Mouse (Mus musculus): Measurements from ENCODE around the gene Sf3b1. TPM values are rescaled to one million over a fixed set of nuclear protein-coding genes. Genes with fewer than 3 reads are reported as not detected.
A peak's percentile ranks its signal among the peaks of the same experiment; 100 is the strongest.
"Not testable (repeated sequence)": the region's sequence is repeated elsewhere in the genome, so short reads cannot be mapped to it uniquely, and the experiment has no call there.

Gene Sf3b1
- polyA plus RNA-seq, 1 experiment from 2014 or later, result 395 TPM

DNA sequence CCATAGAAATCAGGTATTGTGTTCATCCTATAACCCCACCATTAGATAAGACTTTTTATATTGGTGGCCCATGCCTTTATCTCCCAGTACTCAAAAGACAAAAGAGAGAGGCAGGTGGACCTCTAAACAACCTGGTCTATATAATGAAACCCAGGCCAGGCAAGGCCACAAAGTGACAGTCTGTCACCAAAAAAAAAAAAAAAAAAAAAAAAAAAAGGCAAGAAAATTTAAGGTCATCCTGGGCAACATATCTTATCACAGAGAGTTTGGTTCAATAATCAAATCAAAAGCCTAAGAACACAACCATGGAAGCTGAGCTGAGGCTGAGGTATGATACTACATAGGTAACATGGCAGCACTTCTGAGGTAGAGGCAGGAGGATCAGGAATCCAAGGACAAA, 5.4 kb downstream of the Sf3b1 start:
- no peak for DNase-seq
- H3K27ac ChIP-seq (replicated peaks; ENCODE audit: low read depth, low read length), result no peak overlapping the region
- H3K4me3 ChIP-seq (replicated peaks; ENCODE audit: low read depth, low read length), result no peak overlapping the region
- H3K9me3 ChIP-seq (ENCODE audit: control insufficient read depth, low read length), result no peaks in the 10 kb centered on the region
- H3K4me1 ChIP-seq (ENCODE audit: control insufficient read depth, insufficient read depth, low read length), result peaks cover 12% of the 10 kb centered on the region
- no peak for ATAC-seq (ENCODE audit: low FRiP score, low TSS enrichment)
- H3K36me3 ChIP-seq (ENCODE audit: control insufficient read depth, insufficient read depth, low read length), result peaks cover 20% of the 10 kb centered on the region
- H3K27me3 ChIP-seq (ENCODE audit: control insufficient read depth, insufficient read depth, low read length), result no peaks in the 10 kb centered on the region
- no peak overlapping the region for H3K9ac ChIP-seq (replicated peaks; ENCODE audit: low read length)
- no peak overlapping the region for H3K4me2 ChIP-seq (ENCODE audit: low read length)

DNA sequence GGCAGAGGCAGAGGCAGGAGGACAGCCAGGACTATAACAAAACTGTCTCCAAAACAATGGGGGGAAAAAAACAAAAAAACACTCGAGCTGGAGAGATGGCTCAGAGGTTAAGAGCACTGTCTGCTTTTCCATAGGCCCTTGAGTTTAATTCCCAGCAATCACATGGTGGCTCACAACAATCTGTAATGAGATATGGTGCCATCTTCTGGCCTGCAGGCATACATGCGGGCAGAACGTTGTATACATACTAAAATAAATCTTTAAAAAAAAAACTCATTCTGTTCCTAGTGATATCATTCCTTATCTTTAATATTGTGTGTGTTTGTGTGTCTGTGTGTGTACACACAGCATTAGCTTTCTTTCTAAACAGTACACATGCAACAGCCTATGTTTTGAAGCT, 14.8 kb downstream of the Sf3b1 start:
- WGBS, result 62% methylated on average over 3 of the region's 3 CpGs
- no peak overlapping the region for H3K9ac ChIP-seq (replicated peaks; ENCODE audit: low read length)
- no peak for ATAC-seq (ENCODE audit: low FRiP score, low TSS enrichment)

DNA sequence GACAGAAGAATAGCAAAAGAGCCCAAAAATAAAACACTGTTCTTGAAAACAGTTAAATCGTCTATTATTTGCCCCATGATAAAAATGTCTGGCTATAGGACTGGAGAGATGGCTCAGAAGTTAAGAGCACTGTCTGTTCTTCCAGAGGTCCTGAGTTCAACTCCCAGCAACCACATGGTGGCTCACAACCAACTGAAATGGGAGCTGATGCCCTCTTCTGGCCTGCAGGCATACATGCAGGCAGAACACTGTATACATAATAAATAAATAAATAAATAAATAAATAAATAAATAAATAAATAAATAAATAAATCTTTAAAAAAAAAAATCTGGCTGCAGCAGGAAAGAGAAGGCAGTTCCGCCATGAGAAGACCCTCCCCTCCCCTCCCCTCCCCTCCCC, 19.0 kb downstream of the Sf3b1 start:
- not testable (repeated sequence) for DNase-seq; H3K4me1 ChIP-seq (ENCODE audit: control insufficient read depth, insufficient read depth, low read length); H3K27ac ChIP-seq (replicated peaks; ENCODE audit: low read depth, low read length); H3K4me3 ChIP-seq (replicated peaks; ENCODE audit: low read depth, low read length); ATAC-seq (ENCODE audit: low FRiP score, low TSS enrichment); H3K27me3 ChIP-seq (ENCODE audit: control insufficient read depth, insufficient read depth, low read length); H3K4me2 ChIP-seq (ENCODE audit: low read length); H3K9ac ChIP-seq (replicated peaks; ENCODE audit: low read length); H3K9me3 ChIP-seq (ENCODE audit: control insufficient read depth, low read length)
- peaks cover 81% of the 10 kb centered on the region for H3K36me3 ChIP-seq (ENCODE audit: control insufficient read depth, insufficient read depth, low read length)
- WGBS, result 100% methylated on average over 2 of the region's 2 CpGs

More for the DNA sequence above, 14.8 kb downstream of the Sf3b1 start:
- DNase-seq, result peak; percentile 20
- Histone ChIP-seq H3K27me3 (ENCODE audit: control insufficient read depth, insufficient read depth, low read length) (no peaks in the 10 kb centered on the region), H3K27ac (replicated peaks; ENCODE audit: low read depth, low read length) (no peak overlapping the region), H3K4me2 (ENCODE audit: low read length) (no peak overlapping the region), H3K4me3 (replicated peaks; ENCODE audit: low read depth, low read length) (no peak overlapping the region), H3K9me3 (ENCODE audit: control insufficient read depth, low read length) (no peaks in the 10 kb centered on the region), H3K36me3 (ENCODE audit: control insufficient read depth, insufficient read depth, low read length) (peaks cover 83% of the 10 kb centered on the region), H3K4me1 (ENCODE audit: control insufficient read depth, insufficient read depth, low read length) (no peaks in the 10 kb centered on the region)

- H3K4me3 ChIP-seq (replicated peaks; ENCODE audit: low read depth, low read length), result no peak overlapping the region
- peaks cover 90% of the 10 kb centered on the region for H3K36me3 ChIP-seq (ENCODE audit: control insufficient read depth, insufficient read depth, low read length)
- 93% methylated on average over 5 of the region's 5 CpGs for WGBS
- no peaks in the 10 kb centered on the region for H3K9me3 ChIP-seq (ENCODE audit: control insufficient read depth, low read length)
- H3K9ac ChIP-seq (replicated peaks; ENCODE audit: low read length), result no peak overlapping the region
- no peaks in the 10 kb centered on the region for H3K27me3 ChIP-seq (ENCODE audit: control insufficient read depth, insufficient read depth, low read length)
- ATAC-seq (ENCODE audit: low FRiP score, low TSS enrichment) (no peak), DNase-seq (no peak)
- H3K4me1 ChIP-seq (ENCODE audit: control insufficient read depth, insufficient read depth, low read length), result no peaks in the 10 kb centered on the region
- no peak overlapping the region for H3K4me2 ChIP-seq (ENCODE audit: low read length)
- no peak overlapping the region for H3K27ac ChIP-seq (replicated peaks; ENCODE audit: low read depth, low read length)
These were observed 33.7 kb downstream of the Sf3b1 start for GRCm38 (mm10) chr1:54993581-54993980.

DNA sequence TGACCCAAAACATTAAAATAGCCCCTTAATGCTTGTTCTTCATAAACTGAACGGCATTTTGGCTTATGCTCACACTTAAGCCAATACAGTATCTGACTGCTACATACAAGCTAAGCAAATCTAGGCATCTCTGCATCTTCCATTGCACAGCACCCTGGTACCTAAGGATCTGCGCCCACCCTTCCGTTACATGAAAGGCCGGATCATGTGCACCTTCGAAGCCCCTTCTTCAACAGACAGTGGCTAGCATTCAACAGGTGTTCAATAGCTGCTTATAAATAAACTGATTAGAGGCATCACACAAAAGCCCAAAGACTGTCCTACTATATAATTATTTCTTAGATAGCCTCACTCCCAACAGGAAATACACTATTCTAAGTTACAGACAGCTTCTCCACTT, 41.0 kb downstream of the Sf3b1 start:
- no peak overlapping the region for H3K4me3 ChIP-seq (replicated peaks; ENCODE audit: low read depth, low read length)
- ATAC-seq (ENCODE audit: low FRiP score, low TSS enrichment), result no peak
- WGBS, result 97% methylated on average over 5 of the region's 5 CpGs
- H3K36me3 ChIP-seq (ENCODE audit: control insufficient read depth, insufficient read depth, low read length), result peaks cover 64% of the 10 kb centered on the region
- no peak overlapping the region for H3K27ac ChIP-seq (replicated peaks; ENCODE audit: low read depth, low read length)
- no peak for DNase-seq
- H3K4me2 ChIP-seq (ENCODE audit: low read length), result no peak overlapping the region
- no peak overlapping the region for H3K9ac ChIP-seq (replicated peaks; ENCODE audit: low read length)
- H3K27me3 ChIP-seq (ENCODE audit: control insufficient read depth, insufficient read depth, low read length), result no peaks in the 10 kb centered on the region
- H3K9me3 ChIP-seq (ENCODE audit: control insufficient read depth, low read length), result no peaks in the 10 kb centered on the region
- H3K4me1 ChIP-seq (ENCODE audit: control insufficient read depth, insufficient read depth, low read length), result no peaks in the 10 kb centered on the region

DNA sequence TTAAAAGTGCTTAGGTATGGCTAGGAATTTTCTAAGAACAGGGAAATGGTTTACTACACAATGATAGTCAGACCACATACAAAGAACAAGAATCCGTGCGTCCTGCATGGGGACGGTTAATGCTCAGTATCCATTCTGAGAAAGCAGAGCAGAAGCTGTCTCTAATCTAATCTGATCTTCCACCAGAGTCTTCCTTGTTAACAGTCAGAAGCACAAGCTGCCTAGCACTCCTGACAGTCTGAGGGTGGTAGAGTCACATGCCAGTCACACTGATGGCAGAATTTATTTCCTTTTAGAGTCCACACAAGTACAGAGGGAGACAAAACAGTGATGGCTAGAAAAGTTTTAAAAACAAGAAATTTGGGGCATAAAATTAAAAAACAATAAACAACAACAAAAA, 41.5 kb downstream of the Sf3b1 start:
- Histone ChIP-seq H3K4me2 (ENCODE audit: low read length) (no peak overlapping the region), H3K4me1 (ENCODE audit: control insufficient read depth, insufficient read depth, low read length) (no peaks in the 10 kb centered on the region), H3K27me3 (ENCODE audit: control insufficient read depth, insufficient read depth, low read length) (no peaks in the 10 kb centered on the region), H3K27ac (replicated peaks; ENCODE audit: low read depth, low read length) (no peak overlapping the region), H3K4me3 (replicated peaks; ENCODE audit: low read depth, low read length) (no peak overlapping the region), H3K9ac (replicated peaks; ENCODE audit: low read length) (no peak overlapping the region), H3K36me3 (ENCODE audit: control insufficient read depth, insufficient read depth, low read length) (peaks cover 60% of the 10 kb centered on the region), H3K9me3 (ENCODE audit: control insufficient read depth, low read length) (no peaks in the 10 kb centered on the region)
- 89% methylated on average over 3 of the region's 3 CpGs for WGBS
- DNase-seq (no peak), ATAC-seq (ENCODE audit: low FRiP score, low TSS enrichment) (no peak)

GRCm38 (mm10) chr1:54984154-54984553, 43.1 kb downstream of the Sf3b1 start:
- no peaks in the 10 kb centered on the region for H3K9me3 ChIP-seq (ENCODE audit: control insufficient read depth, low read length)
- ATAC-seq (ENCODE audit: low FRiP score, low TSS enrichment), result no peak
- no peak overlapping the region for H3K9ac ChIP-seq (replicated peaks; ENCODE audit: low read length)
- H3K27ac ChIP-seq (replicated peaks; ENCODE audit: low read depth, low read length), result no peak overlapping the region
- DNase-seq, result no peak
- no peak overlapping the region for H3K4me2 ChIP-seq (ENCODE audit: low read length)
- H3K27me3 ChIP-seq (ENCODE audit: control insufficient read depth, insufficient read depth, low read length), result no peaks in the 10 kb centered on the region
- no peak overlapping the region for H3K4me3 ChIP-seq (replicated peaks; ENCODE audit: low read depth, low read length)
- peaks cover 45% of the 10 kb centered on the region for H3K36me3 ChIP-seq (ENCODE audit: control insufficient read depth, insufficient read depth, low read length)
- WGBS, result 93% methylated on average over 7 of the region's 7 CpGs
- no peaks in the 10 kb centered on the region for H3K4me1 ChIP-seq (ENCODE audit: control insufficient read depth, insufficient read depth, low read length)

- DNase-seq (peak; percentile 49), ATAC-seq (ENCODE audit: low FRiP score, low TSS enrichment) (no peak)
- no peaks in the 10 kb centered on the region for H3K9me3 ChIP-seq (ENCODE audit: control insufficient read depth, low read length)
- H3K27ac ChIP-seq (replicated peaks; ENCODE audit: low read depth, low read length), result no peak overlapping the region
- H3K9ac ChIP-seq (replicated peaks; ENCODE audit: low read length), result no peak overlapping the region
- no peak overlapping the region for H3K4me2 ChIP-seq (ENCODE audit: low read length)
- peaks cover 41% of the 10 kb centered on the region for H3K36me3 ChIP-seq (ENCODE audit: control insufficient read depth, insufficient read depth, low read length)
- H3K4me3 ChIP-seq (replicated peaks; ENCODE audit: low read depth, low read length), result no peak overlapping the region
- 72% methylated on average over 3 of the region's 3 CpGs for WGBS
- H3K27me3 ChIP-seq (ENCODE audit: control insufficient read depth, insufficient read depth, low read length), result no peaks in the 10 kb centered on the region
- no peaks in the 10 kb centered on the region for H3K4me1 ChIP-seq (ENCODE audit: control insufficient read depth, insufficient read depth, low read length)
These were observed 43.9 kb downstream of the Sf3b1 start for GRCm38 (mm10) chr1:54983339-54983738.

GRCm38 (mm10) chr1:54982636-54983035, 44.6 kb downstream of the Sf3b1 start:
- Histone ChIP-seq H3K9me3 (ENCODE audit: control insufficient read depth, low read length) (no peaks in the 10 kb centered on the region), H3K4me1 (ENCODE audit: control insufficient read depth, insufficient read depth, low read length) (no peaks in the 10 kb centered on the region), H3K9ac (replicated peaks; ENCODE audit: low read length) (no peak overlapping the region), H3K4me3 (replicated peaks; ENCODE audit: low read depth, low read length) (no peak overlapping the region), H3K36me3 (ENCODE audit: control insufficient read depth, insufficient read depth, low read length) (peaks cover 37% of the 10 kb centered on the region), H3K27ac (replicated peaks; ENCODE audit: low read depth, low read length) (no peak overlapping the region), H3K27me3 (ENCODE audit: control insufficient read depth, insufficient read depth, low read length) (no peaks in the 10 kb centered on the region), H3K4me2 (ENCODE audit: low read length) (no peak overlapping the region)
- DNase-seq (no peak), ATAC-seq (ENCODE audit: low FRiP score, low TSS enrichment) (no peak)
- WGBS, result 96% methylated on average over 3 of the region's 3 CpGs
